Mouse (Mus musculus) urinary bladder, postnatal 4 days (tissue): ENCODE results near the gene Plin5.
A peak's percentile ranks its signal among the peaks of the same experiment; 100 is the strongest.
"Not testable (repeated sequence)": the region's sequence is repeated elsewhere in the genome, so short reads cannot be mapped to it uniquely, and the experiment has no call there.

Source experiments
- DNase-seq, 2 experiments: peaks; one replicate each; pipeline ENCODE4 v3.0.0; 2021 to 2022; ENCODE audit warnings: low spot score in 2 of 2

Plin5 gene

GRCm38 (mm10) chr17:56074097-56074826, 43.1 kb downstream of the Plin5 start:
- DNase-seq, result peak; percentile 84 to 92

GRCm38 (mm10) chr17:56072243-56072642, 45.2 kb downstream of the Plin5 start:
- DNase-seq, result no peak

GRCm38 (mm10) chr17:56071126-56071525, 46.3 kb downstream of the Plin5 start:
- no peak for DNase-seq

- DNase-seq, result no peak
Measured at GRCm38 (mm10) chr17:56069066-56069465, 48.3 kb downstream of the Plin5 start.

GRCm38 (mm10) chr17:56066451-56066850, 50.9 kb downstream of the Plin5 start:
- DNase-seq, result no peak

GRCm38 (mm10) chr17:56065715-56066114, 51.7 kb downstream of the Plin5 start:
- DNase-seq, result not testable (repeated sequence)

GRCm38 (mm10) chr17:56062081-56062480, 55.3 kb downstream of the Plin5 start:
- DNase-seq, result no peak
